ENCODE assay signal across 8 mouse cellular contexts in genomic region chr3:17794251-17795061, GRCm38 (mm10).
DNase-seq lines count a peak whose midpoint lies in the region; ATAC-seq and TF ChIP-seq lines count a peak whose summit lies in the region.

No protein-coding gene starts in this region.

- DNase-seq in heart, postnatal 25 days (ENCODE audit: low spot score), result no peak
- peak; percentile 54 for DNase-seq in embryo, embryonic 9.5 days (ENCODE audit: extremely low spot score)
- DNase-seq in lung, postnatal 0 days (ENCODE audit: low spot score), result no peak
- DNase-seq in adipocyte (ENCODE audit: low spot score), result no peak

- no peak for TF ChIP-seq EP300 in lung, postnatal 0 days (IDR thresholded peaks at IDR 0.05)

- peak overlapping the region; percentile 35 for H3K4me2 ChIP-seq in heart, embryonic 16.5 days (ENCODE audit: low read depth, low read length)
- peak overlapping the region; percentile 84 for H3K4me2 ChIP-seq in hindbrain, embryonic 16.5 days (ENCODE audit: low read length)
- H3K4me2 ChIP-seq in midbrain, embryonic 13.5 days (replicated peaks), result peak overlapping the region; percentile 86
- H3K4me2 ChIP-seq in lung, postnatal 0 days (replicated peaks; ENCODE audit: low read depth, low read length), result no peak overlapping the region

- no peaks in the 10 kb centered on the region for H3K9me3 ChIP-seq in heart, embryonic 16.5 days (replicated peaks; ENCODE audit: control insufficient read depth, low read length)
- no peaks in the 10 kb centered on the region for H3K9me3 ChIP-seq in hindbrain, embryonic 16.5 days (ENCODE audit: control insufficient read depth, low read length)
- H3K9me3 ChIP-seq in midbrain, embryonic 13.5 days, result no peaks in the 10 kb centered on the region
- H3K9me3 ChIP-seq in lung, postnatal 0 days (ENCODE audit: low read length), result no peaks in the 10 kb centered on the region

- WGBS in heart, embryonic 16.5 days, result under 1% methylated on average over 46 of the region's 46 CpGs
- WGBS in hindbrain, embryonic 16.5 days, result 2% methylated on average over 46 of the region's 46 CpGs
- WGBS in midbrain, embryonic 13.5 days, result under 1% methylated on average over 46 of the region's 46 CpGs
- WGBS in lung, postnatal 0 days, result under 1% methylated on average over 46 of the region's 46 CpGs

- no peak overlapping the region for H3K27ac ChIP-seq in heart, embryonic 16.5 days (ENCODE audit: low read length)
- peak overlapping the region; percentile 97 for H3K27ac ChIP-seq in hindbrain, embryonic 16.5 days (ENCODE audit: low read depth, low read length)
- peak overlapping the region; percentile 100 for H3K27ac ChIP-seq in midbrain, embryonic 13.5 days
- no peak overlapping the region for H3K27ac ChIP-seq in lung, postnatal 0 days (ENCODE audit: low read length)

- no peaks in the 10 kb centered on the region for H3K36me3 ChIP-seq in heart, embryonic 16.5 days (ENCODE audit: control insufficient read depth, insufficient read depth)
- H3K36me3 ChIP-seq in hindbrain, embryonic 16.5 days (ENCODE audit: control insufficient read depth, insufficient read depth, low read length), result no peaks in the 10 kb centered on the region
- H3K36me3 ChIP-seq in midbrain, embryonic 13.5 days, result peaks cover 23% of the 10 kb centered on the region
- no peaks in the 10 kb centered on the region for H3K36me3 ChIP-seq in lung, postnatal 0 days (ENCODE audit: insufficient read depth, low read length)

- peak overlapping the region; percentile 21 for H3K4me3 ChIP-seq in heart, embryonic 16.5 days (ENCODE audit: low read length)
- peak overlapping the region; percentile 65 for H3K4me3 ChIP-seq in hindbrain, embryonic 16.5 days (ENCODE audit: low read length)
- peak overlapping the region; percentile 79 for H3K4me3 ChIP-seq in midbrain, embryonic 13.5 days (replicated peaks)
- no peak overlapping the region for H3K4me3 ChIP-seq in lung, postnatal 0 days (ENCODE audit: low read depth, low read length)

- no peaks in the 10 kb centered on the region for H3K4me1 ChIP-seq in heart, embryonic 16.5 days (ENCODE audit: control insufficient read depth, insufficient read depth, low read length)
- H3K4me1 ChIP-seq in hindbrain, embryonic 16.5 days (ENCODE audit: control insufficient read depth, insufficient read depth, low read depth, low read length), result no peaks in the 10 kb centered on the region
- peaks cover 9% of the 10 kb centered on the region for H3K4me1 ChIP-seq in midbrain, embryonic 13.5 days (replicated peaks)
- no peaks in the 10 kb centered on the region for H3K4me1 ChIP-seq in lung, postnatal 0 days (ENCODE audit: insufficient read depth, low read depth, low read length)

- no peak overlapping the region for H3K9ac ChIP-seq in heart, embryonic 16.5 days (ENCODE audit: low read length)
- peak overlapping the region; percentile 84 for H3K9ac ChIP-seq in hindbrain, embryonic 16.5 days (ENCODE audit: low read depth, low read length)
- peak overlapping the region; percentile 99 for H3K9ac ChIP-seq in midbrain, embryonic 13.5 days (replicated peaks)
- H3K9ac ChIP-seq in lung, postnatal 0 days (replicated peaks; ENCODE audit: low read depth), result no peak overlapping the region

- H3K27me3 ChIP-seq in heart, embryonic 16.5 days (ENCODE audit: control insufficient read depth, insufficient read depth, low read length), result peaks cover 64% of the 10 kb centered on the region
- no peaks in the 10 kb centered on the region for H3K27me3 ChIP-seq in hindbrain, embryonic 16.5 days (replicated peaks; ENCODE audit: control insufficient read depth, insufficient read depth, low read length)
- H3K27me3 ChIP-seq in midbrain, embryonic 13.5 days, result no peaks in the 10 kb centered on the region
- peaks cover 32% of the 10 kb centered on the region for H3K27me3 ChIP-seq in lung, postnatal 0 days (replicated peaks; ENCODE audit: insufficient read depth, low read length)

- ATAC-seq in heart, embryonic 16.5 days (replicated peaks; ENCODE audit: extremely low read depth, insufficient read depth, low FRiP score), result no peak
- peak; percentile 71 for ATAC-seq in hindbrain, embryonic 16.5 days
- peak; percentile 44 for ATAC-seq in midbrain, embryonic 13.5 days
- no peak for ATAC-seq in megakaryocyte progenitor cell, adult 5-6 weeks (replicated peaks; ENCODE audit: poor library complexity)
- no peak for ATAC-seq in lung, postnatal 0 days

- no peak for TF ChIP-seq CTCF in lung, postnatal 0 days (IDR thresholded peaks at IDR 0.05)

- intact Hi-C loops in heart, postnatal 25 days (cut with DNase I), result no loop called here

Comparison
In these comparisons a context has a peak if more than half of its experiments do, and no peak if none do; other contexts are left out.
1. ATAC-seq: peak in hindbrain, embryonic 16.5 days (single experiment) and midbrain, embryonic 13.5 days (single experiment); none in heart, embryonic 16.5 days (single experiment), megakaryocyte progenitor cell, adult 5-6 weeks (single experiment) and lung, postnatal 0 days (single experiment).
2. H3K27ac ChIP-seq: peak in hindbrain, embryonic 16.5 days (single experiment) and midbrain, embryonic 13.5 days (single experiment); none in heart, embryonic 16.5 days (single experiment) and lung, postnatal 0 days (single experiment).
3. H3K9ac ChIP-seq: peak in hindbrain, embryonic 16.5 days (single experiment) and midbrain, embryonic 13.5 days (single experiment); none in heart, embryonic 16.5 days (single experiment) and lung, postnatal 0 days (single experiment).